Mouse (Mus musculus) CD4-positive naive resting alpha-beta T cell, adult 57 days (primary cell): ENCODE data around the gene Spag9. TPM values are rescaled to one million over a fixed set of nuclear protein-coding genes. Genes with fewer than 3 reads are reported as not detected.

Experiments used
- total RNA-seq: library from RNA; stranded (reverse); gene quantifications from one replicate; pipeline ENCODE4 v1.2.4, GENCODE M21; 2023

The Spag9 gene
- total RNA-seq = 85.0 TPM

GRCm38 (mm10) chr11:93995720-93996305, at the start of gene Spag9:
Spag9 (plus strand) TSS chr11:93996091.

GRCm38 (mm10) chr11:93956159-93956558, 39.7 kb upstream of the Spag9 start, which contains the start of gene Nme2:
Nme2 (minus strand) TSS chr11:93956259.

GRCm38 (mm10) chr11:93968005-93968847, 27.7 kb upstream of the Spag9 start, which contains the start of the genes Gm20390 and Nme1:
Gm20390 (minus strand) TSS chr11:93968293.
Nme1 (minus strand) TSS chr11:93968521.

Other genes with a start within 250 kb of the Spag9 start
- 55.0 TPM for gene Utp18, start 110.3 kb upstream of the Spag9 start, total RNA-seq
- 64.4 TPM for gene Mbtd1, start 110.2 kb upstream of the Spag9 start, total RNA-seq
- gene Nme2, start 39.8 kb upstream of the Spag9 start, total RNA-seq = 266 TPM
- gene Gm20390, start 27.8 kb upstream of the Spag9 start, total RNA-seq = 45.6 TPM
- 42.9 TPM for gene Nme1, start 27.6 kb upstream of the Spag9 start, total RNA-seq
- gene Tob1, start 215.4 kb downstream of the Spag9 start, total RNA-seq = 122 TPM
- gene Wfikkn2, start 249.9 kb downstream of the Spag9 start, total RNA-seq = 2.2 TPM